Mouse (Mus musculus) embryo, embryonic 10.5 days (tissue): ENCODE results near the gene Lekr1.
"Not testable (repeated sequence)": the region's sequence is repeated elsewhere in the genome, so short reads cannot be mapped to it uniquely, and the experiment has no call there.

Source experiments
- DNase-seq: peaks from one replicate; pipeline ENCODE4 v3.0.0-alpha.2; 2015; ENCODE audit warnings: low spot score

Gene Lekr1

DNA sequence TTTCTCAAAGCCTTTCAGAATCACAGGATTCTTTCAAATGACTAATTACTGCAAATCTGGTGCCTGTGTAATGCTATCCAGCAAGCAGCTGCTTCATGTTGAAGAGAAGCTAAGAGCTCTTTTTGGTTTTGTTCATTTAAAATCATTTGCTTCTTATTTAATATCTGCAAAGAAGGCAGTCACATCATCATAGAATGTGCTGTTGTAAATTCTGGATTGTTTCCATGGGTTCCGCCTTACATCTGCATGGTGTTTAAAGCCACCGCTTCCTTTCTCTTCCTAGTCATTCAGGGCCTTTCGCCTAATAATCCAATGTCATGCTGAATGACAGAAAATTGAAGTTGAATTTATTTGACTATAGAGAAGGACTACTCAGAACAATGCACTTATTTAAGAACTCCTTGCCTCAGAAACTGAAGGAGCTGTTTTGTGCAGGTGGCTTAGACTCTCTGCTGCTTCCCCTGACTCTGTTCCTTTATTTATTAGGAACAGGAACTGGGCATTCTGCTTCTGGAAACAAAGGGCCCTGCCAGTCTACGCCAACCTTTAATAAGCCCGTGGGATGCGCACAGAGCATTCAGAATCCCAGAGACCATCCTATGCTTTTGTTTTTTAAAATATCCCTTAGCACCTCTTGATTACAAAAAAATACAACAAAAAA is 101.3 kb downstream of the Lekr1 start:
- peak; percentile 18 for DNase-seq

DNA sequence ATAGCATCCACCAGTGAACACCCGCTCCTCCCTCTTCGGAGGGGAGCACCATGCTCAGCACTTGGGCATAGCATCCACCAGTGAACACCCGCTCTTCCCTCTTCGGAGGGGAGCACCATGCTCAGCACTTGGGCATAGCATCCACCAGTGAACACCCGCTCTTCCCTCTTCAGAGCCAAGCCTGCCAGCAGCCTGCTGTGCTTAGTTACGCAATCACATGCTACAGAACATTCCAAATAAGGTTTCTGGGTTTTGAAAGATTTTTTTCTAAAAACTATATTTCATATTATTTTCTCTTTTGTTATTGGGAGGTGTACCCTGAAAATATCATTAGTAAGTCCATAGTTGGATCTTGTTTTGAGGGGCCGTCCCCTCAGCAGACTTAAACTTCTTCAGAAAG is 103.6 kb downstream of the Lekr1 start:
- not testable (repeated sequence) for DNase-seq

DNA sequence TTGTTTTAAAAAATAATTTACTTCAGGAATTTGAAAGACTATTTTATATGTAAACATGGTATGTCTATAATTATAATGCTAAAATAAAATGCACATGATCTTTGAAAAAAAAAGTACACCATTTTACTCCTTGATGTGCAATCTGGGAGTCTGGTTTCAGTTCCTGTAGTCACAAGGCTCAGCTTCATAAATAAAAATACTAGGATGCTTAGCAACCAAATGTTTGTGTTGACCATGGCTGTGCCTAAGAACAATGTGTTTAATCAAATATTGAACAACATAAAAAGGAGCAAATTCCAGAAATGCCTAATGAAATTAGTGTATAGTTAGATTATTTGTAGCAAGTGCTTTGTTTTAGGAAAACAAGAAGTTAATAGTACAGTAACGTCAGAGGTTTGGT is 107.9 kb downstream of the Lekr1 start:
- no peak for DNase-seq

DNA sequence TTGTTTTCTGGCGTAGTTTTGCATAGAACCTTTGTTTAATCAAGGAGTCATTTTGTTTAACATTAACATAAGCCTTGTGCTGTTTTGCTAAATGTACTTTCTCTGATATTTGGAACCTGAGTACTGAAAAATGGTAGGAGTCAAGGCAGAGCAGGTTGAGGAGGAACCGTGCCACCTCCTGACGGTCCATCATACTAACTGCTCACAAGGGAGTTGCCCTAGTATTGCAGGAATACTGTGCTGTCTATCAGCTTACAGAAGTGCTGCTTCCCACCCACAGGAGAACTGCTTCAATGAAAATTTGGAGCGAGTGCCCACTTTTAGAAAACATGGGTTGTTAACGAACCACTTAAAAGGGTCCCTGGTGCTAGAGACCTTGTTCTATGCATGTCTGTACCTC is 109.1 kb downstream of the Lekr1 start:
- no peak for DNase-seq

DNA sequence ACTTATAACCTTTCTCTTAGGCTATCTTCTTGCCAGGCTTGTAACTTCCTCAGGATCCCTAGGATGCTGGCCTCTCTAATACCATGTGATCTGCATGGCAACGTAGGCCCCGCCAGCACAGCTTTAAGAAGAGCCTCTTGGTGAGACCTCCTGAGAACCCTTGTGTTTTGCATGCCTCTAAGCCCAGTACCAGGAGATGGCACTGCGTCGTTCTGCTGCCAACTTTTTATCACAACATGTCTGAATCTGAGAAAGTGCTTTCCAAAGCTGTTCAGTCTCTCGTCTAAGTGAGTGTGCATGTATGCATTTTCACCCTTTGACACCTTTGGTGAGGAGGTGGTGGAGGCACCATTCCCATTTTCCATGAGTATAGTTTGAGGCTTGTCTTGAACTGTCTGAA is 116.2 kb downstream of the Lekr1 start:
- DNase-seq: no peak

- no peak for DNase-seq
Measured at GRCm38 (mm10) chr3:65790076-65790685, 124.2 kb downstream of the Lekr1 start.

- no peak for DNase-seq
Measured at GRCm38 (mm10) chr3:65793561-65793960, 127.5 kb downstream of the Lekr1 start.

DNA sequence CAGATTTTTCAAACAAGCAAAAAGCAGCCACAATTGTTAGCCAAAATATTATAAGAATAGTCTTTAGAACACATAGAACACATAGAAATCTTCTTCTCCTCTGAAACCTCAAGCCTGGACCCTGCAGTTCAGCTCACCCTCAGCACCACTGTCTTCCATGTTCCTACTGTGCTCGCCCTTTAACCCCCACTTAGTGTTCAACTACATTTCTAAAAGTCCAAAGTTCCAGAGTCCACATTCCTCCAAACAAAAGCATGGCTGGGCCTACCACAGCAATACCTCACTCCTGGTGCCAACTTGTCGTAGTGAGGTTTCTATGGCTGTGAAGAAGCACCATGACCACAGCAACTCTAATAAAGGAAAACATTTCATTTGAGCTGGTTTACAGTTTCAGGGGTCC is 128.7 kb downstream of the Lekr1 start:
- DNase-seq: no peak

GRCm38 (mm10) chr3:65797345-65798137 is 131.5 kb downstream of the Lekr1 start:
- DNase-seq: no peak

- DNase-seq: no peak
Measured at GRCm38 (mm10) chr3:65800962-65801361, 134.9 kb downstream of the Lekr1 start.

- no peak for DNase-seq
Measured at GRCm38 (mm10) chr3:65802185-65802584, 136.2 kb downstream of the Lekr1 start.

DNA sequence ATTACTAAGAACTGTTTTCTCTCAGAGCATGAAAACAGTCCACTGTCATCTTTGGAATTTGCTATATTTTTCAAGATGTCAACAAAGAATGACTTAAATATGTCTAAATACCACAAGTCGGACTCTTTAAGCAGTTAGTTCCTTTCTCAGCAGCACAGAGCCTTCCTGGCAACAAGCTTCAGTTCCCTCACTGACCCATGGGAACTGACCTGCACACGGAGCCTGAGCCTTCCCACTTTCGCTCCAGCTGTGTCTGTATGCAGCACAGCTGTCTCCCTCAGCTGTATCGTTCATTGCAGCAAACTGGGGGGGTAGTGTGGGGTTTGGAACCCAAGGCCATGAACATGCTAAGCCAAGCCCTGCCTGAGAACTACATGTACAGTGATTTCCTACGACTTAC is 136.8 kb downstream of the Lekr1 start:
- no peak for DNase-seq

- no peak for DNase-seq
Measured at GRCm38 (mm10) chr3:65814881-65815280, 148.9 kb downstream of the Lekr1 start.

DNA sequence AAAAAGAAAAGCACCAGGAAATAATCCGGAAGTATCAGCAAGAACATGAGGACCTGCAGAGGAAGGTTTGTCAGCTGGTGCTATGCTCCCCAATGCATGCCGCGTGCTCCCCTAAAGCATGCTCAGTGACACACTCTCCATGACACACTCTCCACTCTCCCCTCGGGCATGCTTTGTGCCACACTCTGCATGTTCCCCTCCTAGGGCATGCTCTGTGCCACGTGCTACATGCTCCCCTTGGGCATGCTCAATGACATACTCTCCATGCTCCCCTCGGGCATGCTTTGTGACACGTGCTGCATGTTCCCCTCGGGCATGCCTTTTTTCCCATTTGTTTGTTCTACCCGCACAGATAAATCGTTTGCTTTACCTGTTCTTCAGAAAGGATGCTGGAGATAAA is 150.0 kb downstream of the Lekr1 start:
- no peak for DNase-seq

DNA sequence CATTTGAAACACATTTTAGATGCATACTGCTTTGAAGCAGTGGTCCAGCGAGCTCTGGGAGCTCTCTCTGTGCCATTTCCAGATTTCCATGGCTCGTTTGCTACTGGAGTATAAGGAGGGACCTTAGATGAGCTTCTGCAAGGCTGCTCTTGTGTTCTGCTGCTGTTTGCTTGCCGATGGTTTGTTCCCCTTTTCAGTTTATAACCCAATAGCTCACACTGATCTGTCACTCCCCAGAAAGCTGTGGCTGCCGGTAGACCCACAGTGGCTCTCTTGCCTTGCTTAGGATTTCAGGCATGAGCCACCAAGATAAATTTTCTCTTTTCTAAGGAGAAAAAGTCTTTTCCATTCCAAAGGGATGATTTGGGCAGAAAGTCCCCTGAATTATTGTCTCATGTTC is 152.6 kb downstream of the Lekr1 start:
- DNase-seq: no peak

DNA sequence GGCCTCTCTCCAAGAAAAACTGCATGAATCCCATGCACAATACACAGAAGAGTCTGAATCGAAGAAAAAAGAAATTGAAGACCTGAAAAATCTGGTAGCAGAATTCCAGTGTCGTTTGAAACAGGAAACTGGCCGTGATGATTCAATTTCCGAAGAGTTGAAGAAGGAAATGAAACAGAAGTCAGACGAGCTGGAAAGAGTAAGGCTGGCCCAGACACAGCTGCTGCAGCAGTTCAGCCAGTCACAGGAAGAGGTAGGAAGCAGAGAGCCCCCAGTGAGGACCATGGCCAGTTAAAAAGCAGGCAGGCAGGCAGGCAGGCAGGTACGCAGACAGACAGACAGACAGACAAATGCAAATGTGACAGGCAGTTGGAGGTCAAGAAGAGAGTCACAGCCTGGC is 153.8 kb downstream of the Lekr1 start:
- no peak for DNase-seq

- DNase-seq: no peak
Measured at GRCm38 (mm10) chr3:65824886-65825285, 158.9 kb downstream of the Lekr1 start.

DNA sequence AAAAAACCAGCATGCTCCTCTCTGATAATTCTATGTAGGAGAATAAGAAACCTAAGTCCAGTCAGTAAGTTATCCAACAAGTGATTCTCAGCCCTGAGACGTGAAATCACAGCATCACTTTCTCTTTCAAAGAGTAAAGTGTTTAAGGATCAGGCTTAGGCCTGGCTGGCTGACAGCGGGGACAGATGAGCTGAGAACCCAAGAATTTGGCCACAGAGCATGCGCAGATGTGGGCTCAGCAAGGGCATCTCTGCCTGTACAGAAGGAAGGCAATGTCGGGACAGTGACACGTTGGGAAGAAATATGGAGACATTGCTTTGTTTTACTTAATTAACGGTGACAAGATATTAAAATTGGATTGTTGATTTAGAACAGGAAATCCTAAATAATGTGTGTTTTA is 160.7 kb downstream of the Lekr1 start:
- no peak for DNase-seq

DNA sequence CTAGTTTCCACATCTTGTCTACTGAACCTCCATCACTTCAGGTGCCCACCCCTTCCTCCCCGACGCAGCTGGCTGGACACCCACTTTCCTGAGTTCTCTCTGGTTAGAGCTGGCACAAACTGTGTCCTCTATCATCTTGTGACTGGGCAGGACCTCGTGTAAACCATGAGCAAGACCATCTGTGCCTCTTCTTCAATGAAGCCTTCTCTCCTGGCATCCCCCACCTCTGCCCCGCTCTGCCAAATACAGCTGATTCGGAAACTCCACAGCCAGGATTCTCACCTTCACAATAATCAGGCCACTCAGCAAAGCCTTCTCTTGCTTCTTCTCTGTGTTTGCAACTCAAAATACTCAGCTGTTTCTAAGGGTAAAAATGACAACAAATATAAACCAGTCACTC is 161.4 kb downstream of the Lekr1 start:
- DNase-seq: no peak

GRCm38 (mm10) chr3:65828020-65828419 is 162.0 kb downstream of the Lekr1 start:
- no peak for DNase-seq

GRCm38 (mm10) chr3:65829230-65829629 is 163.2 kb downstream of the Lekr1 start:
- DNase-seq: peak; percentile 49

DNA sequence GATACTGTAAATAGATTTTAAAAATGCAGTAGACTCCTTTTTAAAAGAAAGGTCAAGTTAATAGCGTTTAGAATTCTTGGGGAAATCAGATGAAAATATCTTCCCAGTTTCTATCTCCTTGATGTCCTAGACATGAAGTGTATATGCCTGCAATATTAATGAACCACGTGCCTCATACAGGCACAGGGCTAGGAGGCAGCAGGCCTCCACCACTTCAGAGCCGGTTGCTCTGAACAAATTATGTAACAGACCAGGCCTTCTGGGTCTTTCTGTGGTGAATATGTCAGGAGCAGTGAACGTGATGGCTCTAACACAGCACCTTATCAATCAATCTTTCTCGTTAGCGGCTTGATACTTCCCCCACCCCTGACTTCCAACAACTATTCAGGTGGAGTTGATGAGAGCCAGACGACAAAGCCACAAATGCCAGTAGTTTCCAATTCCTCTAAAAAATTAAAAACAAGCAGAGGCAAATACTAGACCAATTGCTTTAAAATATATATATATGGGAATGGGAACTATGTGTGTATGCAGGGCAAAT is 164.0 kb downstream of the Lekr1 start:
- DNase-seq: no peak

DNA sequence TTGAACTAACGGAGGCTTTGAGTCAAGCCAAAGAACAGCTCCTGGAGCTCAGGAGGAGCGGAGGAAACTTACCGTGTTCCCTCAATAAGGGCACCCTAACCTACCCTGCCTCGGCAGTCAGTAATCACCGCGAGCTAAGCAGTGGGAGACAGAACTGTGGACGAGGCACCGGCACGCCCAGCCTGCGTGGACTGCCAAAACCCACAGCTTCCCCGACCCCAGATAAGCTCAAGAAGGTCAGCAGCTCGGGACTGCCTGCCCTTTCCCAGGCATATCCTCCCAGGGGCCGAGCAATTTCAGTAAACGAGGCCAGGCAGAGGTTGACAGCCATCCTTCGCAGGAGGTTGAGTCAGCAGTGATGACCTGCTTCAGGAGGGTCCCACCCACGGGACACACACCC is 164.8 kb downstream of the Lekr1 start:
- DNase-seq: no peak
